ENCODE assay signal across 19 mouse cellular contexts in genomic region chr1:66985906-66986305, GRCm38 (mm10). TPM values are rescaled to one million over a fixed set of nuclear protein-coding genes. Genes with fewer than 3 reads are reported as not detected.
"Had no signal": no experiment of that assay in that cellular context is flagged by ENCODE, and none has a peak within 500 bp of the region (broad histone marks: within the 10 kb centered on the region; RNA-seq: fewer than 3 reads in every experiment).

No protein-coding gene starts in this region.

- H3K4me3 ChIP-seq: liver, embryonic 15.5 days; lung, embryonic 15.5 days; megakaryocyte, embryonic 14.5 days; midbrain, embryonic 12.5 days; neural tube, embryonic 12.5 days; stomach, embryonic 15.5 days had no signal

- ATAC-seq: lung, postnatal 0 days; midbrain, embryonic 16.5 days had no signal

- DNase-seq: lung, adult 18-20 months; lung, postnatal 14 days; lung, postnatal 36 days; midbrain, embryonic 14.5 days; right cerebral cortex, postnatal 14 days; thymus, adult 18-20 months; thymus, postnatal 14 days; thymus, postnatal 36 days had no signal

- H3K9me3 ChIP-seq: liver, embryonic 15.5 days; lung, embryonic 15.5 days; megakaryocyte, embryonic 14.5 days; midbrain, embryonic 12.5 days; neural tube, embryonic 12.5 days; stomach, embryonic 15.5 days had no signal

- H3K4me1 ChIP-seq: liver, embryonic 15.5 days; lung, embryonic 15.5 days; megakaryocyte, embryonic 14.5 days; midbrain, embryonic 12.5 days; stomach, embryonic 15.5 days had no signal

- H3K36me3 ChIP-seq: liver, embryonic 15.5 days; lung, embryonic 15.5 days; midbrain, embryonic 12.5 days; neural tube, embryonic 12.5 days; stomach, embryonic 15.5 days had no signal

- H3K27me3 ChIP-seq: liver, embryonic 15.5 days; lung, embryonic 15.5 days; megakaryocyte, embryonic 14.5 days; midbrain, embryonic 12.5 days; neural tube, embryonic 12.5 days; stomach, embryonic 15.5 days had no signal

- H3K9ac ChIP-seq: liver, embryonic 15.5 days; lung, embryonic 15.5 days; midbrain, embryonic 12.5 days; neural tube, embryonic 12.5 days; stomach, embryonic 15.5 days had no signal

- H3K27ac ChIP-seq: liver, embryonic 15.5 days; lung, embryonic 15.5 days; macrophage; midbrain, embryonic 12.5 days; neural tube, embryonic 12.5 days; stomach, embryonic 15.5 days; stomach, postnatal 0 days had no signal

- H3K4me2 ChIP-seq: liver, embryonic 15.5 days; lung, embryonic 15.5 days; midbrain, embryonic 12.5 days; neural tube, embryonic 12.5 days; stomach, embryonic 15.5 days had no signal

RNA-seq across cellular contexts. Expression of gene Myl1, which starts 40.7 kb away (rescaled TPM):
- polyA plus RNA-seq: macrophage; spleen, adult 2 months had no signal
